Mouse (Mus musculus) adrenal gland, postnatal 14 days (tissue): Measurements from ENCODE around the gene Bank1. TPM values are rescaled to one million over a fixed set of nuclear protein-coding genes. Genes with fewer than 3 reads are reported as not detected.

ENCODE experiments used
- DNase-seq: peaks from one replicate; pipeline ENCODE4 v3.0.0; 2021; ENCODE audit warnings: mixed read lengths
- total RNA-seq: library from RNA; stranded (reverse); gene quantifications from 2 replicates; pipeline ENCODE4 v1.2.3, GENCODE M21; 2021

Gene Bank1
- total RNA-seq, 1 experiment from 2014 or later, result 1.2 TPM

- no peak for DNase-seq
These were observed 222.5 kb downstream of the Bank1 start for GRCm38 (mm10) chr3:136103339-136103738.

DNA sequence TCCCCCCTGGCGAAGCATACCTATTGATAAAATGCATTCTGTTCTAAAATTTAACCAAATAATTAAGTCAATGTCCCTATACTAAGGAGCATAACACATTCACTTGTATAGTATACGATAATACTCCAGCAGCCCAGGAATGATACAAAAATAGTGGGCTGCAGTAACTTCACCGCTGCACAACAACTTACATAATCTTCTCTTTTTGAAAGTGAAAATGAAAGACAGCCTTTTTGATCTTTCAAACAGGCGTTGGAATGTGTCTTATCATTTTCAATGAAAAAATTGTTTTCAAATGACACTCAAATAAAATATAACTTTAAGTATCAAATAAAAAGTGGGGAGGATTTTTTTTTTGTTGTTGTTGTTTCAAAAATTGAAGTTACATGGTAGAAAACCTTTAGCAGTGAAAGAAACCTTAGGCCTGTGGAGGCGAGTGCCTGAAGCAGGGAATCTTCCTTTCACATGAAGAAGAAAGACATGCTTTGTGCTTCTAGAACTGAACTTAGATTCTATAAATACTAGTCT is 224.8 kb downstream of the Bank1 start:
- DNase-seq, result no peak

DNA sequence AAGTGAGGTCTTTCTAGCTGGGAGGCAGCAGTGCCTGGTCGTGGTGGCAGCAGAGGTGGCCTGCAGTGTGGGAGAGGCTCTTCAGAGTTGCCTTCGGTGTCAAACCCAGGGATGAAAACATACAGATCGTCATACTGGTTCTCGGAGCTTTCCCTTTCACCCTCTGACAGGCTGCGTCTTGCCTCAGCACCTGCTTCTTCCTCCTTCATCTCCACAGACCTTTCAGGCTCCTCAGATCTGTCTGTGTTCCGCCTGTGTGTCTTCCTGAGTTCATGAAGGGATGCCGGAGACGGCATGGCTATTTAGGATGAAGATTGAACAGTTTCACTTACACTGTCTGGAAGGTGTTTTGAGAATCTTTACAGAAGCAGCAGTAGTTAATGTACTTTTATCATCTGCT is 225.6 kb downstream of the Bank1 start:
- DNase-seq, result no peak

- no peak for DNase-seq
These were observed 238.8 kb downstream of the Bank1 start for GRCm38 (mm10) chr3:136086948-136087660.

GRCm38 (mm10) chr3:136086431-136086830 is 239.4 kb downstream of the Bank1 start:
- no peak for DNase-seq

DNA sequence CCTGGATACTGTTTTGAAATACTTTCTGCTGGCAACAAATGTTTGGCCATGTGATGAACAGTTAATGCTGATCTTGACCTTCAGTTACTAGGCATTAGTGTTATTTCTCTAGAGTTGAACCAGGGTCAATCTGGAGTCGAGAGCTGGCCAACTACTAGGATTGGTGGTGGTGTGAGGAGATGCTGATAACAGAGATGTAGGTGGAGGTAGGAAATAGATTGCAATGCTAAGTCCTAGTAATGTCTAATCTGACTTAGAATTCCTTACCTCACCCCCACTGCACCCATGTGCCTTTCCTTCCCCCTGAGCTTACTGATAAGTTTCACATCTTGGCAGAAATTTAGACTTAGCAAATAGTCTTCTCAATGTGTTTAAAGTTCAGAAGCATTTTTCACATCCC is 240.8 kb downstream of the Bank1 start:
- peak; percentile 4 for DNase-seq

DNA sequence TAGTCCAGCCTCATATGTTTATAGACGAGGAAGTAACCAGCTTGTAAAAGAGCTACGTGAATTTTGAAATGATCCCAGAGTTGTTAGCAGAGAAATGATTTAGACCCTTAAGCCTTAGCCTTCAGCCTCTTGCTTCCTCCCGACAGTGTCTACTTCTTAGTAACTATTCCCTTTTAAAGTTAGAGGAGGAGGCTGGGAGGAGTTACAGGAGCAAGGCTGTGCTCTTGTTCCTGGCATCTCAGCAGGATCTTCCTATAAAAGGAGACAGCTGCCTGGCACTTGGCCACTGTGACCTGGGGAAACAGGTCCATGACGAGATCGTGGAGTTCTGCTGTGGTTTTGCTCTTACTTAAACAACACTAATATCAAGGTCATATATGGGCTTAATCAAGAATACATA is 241.8 kb downstream of the Bank1 start:
- DNase-seq, result peak; percentile 35

DNA sequence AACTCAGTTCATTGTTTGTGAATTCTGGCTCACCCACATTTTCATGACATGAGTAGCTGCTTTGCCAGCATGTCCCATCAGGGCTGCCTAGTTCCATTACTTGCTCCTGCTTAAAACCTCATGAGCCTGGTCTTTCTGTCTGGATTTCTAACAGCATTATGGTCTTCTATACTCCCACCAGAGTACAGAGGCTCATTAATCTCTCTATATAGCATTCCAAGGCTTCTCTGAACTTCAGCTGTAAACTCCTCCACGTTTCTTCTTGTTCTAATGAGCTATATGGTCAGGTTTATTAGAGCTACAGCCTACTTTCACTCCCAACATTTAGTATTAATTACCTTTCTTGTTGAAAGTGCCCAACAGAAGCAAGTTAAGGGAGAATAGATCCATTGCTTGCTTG is 244.6 kb downstream of the Bank1 start:
- no peak for DNase-seq

GRCm38 (mm10) chr3:136078535-136078934 is 247.3 kb downstream of the Bank1 start:
- no peak for DNase-seq

DNA sequence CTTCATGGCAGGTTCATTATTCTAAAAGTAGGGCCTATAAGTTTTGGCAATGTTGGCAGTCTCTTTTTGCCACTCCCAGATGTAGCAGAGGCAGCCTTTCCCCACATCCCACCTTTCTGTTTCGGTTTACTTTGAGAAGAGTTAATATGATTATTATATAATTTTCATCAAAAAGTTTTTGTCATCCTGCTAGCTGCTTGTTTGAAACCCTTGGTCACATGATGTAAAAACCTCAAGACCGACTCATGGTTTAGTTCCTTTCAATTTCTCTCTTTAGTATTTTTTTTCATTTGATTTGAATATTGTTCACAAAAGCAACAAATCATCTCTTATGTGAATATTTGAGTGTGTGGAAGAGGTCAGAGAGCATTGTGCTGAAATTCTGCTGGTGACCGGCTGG is 255.5 kb downstream of the Bank1 start:
- no peak for DNase-seq

DNA sequence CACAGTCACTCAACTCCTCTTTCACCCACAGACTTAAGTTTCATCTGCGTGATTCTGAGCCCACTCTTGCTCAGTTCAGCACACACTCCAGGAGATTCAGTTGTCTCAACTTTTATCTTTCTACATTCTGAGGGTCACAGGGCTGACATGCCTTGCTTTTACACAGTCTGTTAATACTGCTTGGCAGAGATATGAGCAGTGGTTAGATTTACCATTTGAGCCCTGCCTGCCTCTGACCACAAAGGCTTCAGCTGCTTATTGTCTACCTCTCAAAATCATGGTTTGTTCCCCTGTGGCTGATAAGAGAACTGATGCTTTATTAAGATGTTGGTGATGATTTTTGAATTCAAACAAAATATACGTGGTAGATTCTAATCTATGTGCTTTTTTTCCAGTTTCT is 264.0 kb downstream of the Bank1 start:
- no peak for DNase-seq

- DNase-seq, result no peak
These were observed 275.2 kb downstream of the Bank1 start for GRCm38 (mm10) chr3:136050635-136051034.

GRCm38 (mm10) chr3:136050215-136050614 is 275.7 kb downstream of the Bank1 start:
- DNase-seq, result no peak

DNA sequence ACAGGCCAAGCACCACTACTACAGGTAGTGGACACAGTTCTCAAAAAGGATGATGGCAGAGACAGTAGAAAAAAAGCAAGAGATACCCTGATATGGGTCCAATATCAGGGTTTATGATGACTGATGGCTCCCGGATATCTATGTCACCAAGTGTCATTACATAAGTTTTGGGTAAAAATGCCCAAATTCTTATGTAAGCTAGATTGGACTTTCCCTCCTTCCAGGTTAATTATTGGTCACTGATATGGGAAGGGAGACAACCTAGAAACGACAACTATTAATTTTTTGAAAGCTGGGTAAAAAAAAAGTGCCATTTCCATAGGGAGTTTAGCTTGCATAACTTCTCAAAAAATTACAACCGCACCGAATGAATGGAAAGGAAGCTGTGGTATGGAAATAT is 277.8 kb downstream of the Bank1 start:
- DNase-seq, result no peak

DNA sequence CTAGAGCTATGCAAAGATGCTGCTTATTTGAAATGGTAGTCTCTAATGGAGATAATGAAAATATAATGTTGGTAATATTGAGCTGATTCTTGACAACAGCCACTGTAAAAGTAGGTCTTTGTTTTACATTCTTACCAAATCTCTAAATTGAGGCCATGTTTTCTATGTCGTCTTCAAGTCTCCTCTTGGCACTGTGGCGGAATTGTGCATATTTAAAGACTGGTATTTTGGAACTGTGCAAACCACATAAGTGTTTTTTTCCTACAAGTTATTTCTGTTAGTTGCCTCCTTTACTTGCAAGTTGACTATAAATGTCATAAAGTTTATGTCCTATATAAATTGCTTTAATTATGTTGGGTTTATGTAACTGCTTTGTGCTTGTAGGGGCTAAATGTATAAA is 280.5 kb downstream of the Bank1 start:
- DNase-seq, result no peak

DNA sequence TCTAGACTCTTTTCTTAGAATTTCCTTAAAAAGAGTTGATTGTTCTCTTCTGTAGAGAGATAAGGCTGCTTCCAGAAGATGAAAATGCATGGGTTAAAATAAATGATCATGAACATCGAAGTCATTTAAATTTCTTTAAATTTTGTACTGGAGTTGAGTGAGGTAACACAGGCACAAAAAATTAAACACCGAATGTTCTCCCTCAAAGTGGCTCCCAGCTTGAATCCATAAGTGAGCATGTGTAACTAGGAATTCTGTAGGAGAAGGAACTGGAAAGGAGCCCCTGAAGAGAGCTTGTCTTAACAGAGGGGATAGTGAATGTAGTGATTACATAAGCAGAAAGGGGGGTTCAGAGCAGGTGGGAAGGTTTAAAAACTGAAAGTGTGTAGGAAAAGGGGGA is 285.8 kb downstream of the Bank1 start:
- no peak for DNase-seq

GRCm38 (mm10) chr3:136039446-136039845 is 286.4 kb downstream of the Bank1 start:
- no peak for DNase-seq

- no peak for DNase-seq
These were observed 288.6 kb downstream of the Bank1 start for GRCm38 (mm10) chr3:136037254-136037653.

GRCm38 (mm10) chr3:136035784-136036183 is 290.1 kb downstream of the Bank1 start:
- DNase-seq, result no peak

- DNase-seq, result no peak
These were observed 301.0 kb downstream of the Bank1 start for GRCm38 (mm10) chr3:136024876-136025275.

DNA sequence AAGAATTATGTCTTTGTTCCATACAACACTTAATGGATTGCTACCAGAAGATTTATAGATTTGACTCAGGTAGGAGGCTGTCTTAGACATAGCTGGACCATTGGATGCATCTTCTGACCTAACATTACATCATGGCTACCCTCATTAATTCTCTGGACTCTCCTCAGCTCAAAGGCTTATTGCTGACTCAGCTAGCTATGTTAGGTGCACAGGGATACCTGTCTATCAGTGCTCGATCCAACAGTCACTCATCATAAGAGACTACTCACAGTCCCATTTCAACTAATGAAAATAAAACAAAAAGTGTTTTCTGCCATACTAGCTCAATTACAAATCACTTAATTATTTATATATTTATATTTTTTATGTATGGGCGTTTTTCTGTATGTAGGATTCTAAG is 308.3 kb downstream of the Bank1 start:
- no peak for DNase-seq

DNA sequence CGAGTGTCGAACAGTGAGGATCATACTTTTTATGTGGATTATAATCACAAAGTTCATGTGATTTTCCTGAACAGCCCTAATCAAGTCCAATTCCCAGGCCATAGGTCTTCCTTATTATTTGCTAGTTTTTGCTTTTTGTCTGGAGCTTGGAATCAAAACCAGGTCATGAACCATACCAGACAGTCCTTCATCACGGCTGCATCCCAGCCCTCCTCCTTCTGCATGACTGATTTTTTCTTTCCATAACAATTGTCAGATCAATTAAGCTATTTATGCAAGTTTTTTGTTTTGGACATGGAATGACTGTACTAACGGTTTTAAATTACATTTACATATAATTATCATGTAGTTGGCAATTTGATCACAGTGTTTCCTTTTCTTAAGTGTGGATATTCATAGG is 315.2 kb downstream of the Bank1 start:
- DNase-seq, result no peak

DNA sequence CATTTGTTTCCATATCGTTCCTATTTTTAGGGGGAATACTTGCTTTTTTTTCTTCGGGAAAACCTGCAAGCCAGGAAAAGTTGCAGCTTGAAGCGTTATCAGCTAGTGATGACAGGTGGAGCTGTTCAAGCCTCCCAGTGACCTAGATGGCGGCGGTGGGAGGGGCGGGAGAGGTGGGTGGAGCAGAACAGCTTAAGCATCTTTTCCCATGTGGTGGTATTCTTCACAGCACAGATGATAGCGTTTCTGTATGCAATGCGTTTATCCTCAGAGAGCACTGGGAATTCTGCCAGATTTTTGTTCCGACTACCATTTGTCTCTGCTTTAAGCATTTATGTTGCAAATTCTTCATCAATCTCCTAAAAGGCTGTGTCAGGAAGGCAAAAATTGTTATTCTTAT is 318.0 kb downstream of the Bank1 start:
- DNase-seq, result peak; percentile 24

DNA sequence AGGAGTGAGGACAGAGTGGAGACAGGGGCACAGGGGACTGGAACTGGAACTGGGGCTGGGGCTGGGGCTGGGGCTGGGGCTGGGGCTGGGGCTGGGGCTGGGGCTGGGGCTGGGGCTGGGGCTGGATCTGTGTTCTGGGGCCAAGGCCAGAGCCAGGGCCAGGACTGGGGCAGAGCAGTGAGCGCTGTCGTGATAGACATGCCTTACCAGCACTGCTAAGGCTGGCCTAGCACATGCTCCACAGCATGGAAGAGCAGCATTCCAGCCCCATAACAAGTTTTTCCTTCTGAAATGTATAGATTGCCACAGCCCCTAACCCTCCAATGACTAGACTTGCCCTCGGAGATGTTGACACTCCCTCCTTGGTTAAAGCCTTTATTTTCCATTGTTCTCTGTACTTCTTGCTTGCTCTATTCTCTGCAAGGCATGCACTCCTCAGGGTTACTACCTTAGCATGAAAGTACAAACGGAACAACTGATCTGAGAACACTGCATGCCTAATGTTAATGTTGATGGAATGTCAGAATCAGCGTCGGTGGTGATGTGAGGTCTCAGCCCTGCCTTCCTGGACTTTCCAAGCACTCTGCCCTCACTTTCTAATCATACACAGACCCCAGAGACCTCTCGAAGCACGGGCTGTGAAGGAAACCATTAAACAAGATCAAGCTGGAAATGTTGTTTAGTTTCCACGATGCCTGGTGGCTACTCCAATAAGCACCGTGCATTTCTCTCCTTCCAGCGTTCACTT is 318.6 kb downstream of the Bank1 start:
- DNase-seq, result no peak
